Mouse (Mus musculus) layer of hippocampus, adult 2 months (tissue): ENCODE data around the gene Foxj3. TPM values are rescaled to one million over a fixed set of nuclear protein-coding genes. Genes with fewer than 3 reads are reported as not detected.

Source experiments
- DNase-seq, 2 experiments: peaks; one replicate each; pipeline ENCODE4 v3.0.0; 2022; ENCODE audit warnings: low spot score in 2 of 2
- H3K27ac ChIP-seq: fragments of 200-600 bp; 2 replicates; pipeline ENCODE4 v1.8.1; 2022
- H3K4me3 ChIP-seq: fragments of 200-600 bp; 2 replicates; pipeline ENCODE4 v1.8.1; 2022; ENCODE audit warnings: mild to moderate bottlenecking
- CTCF ChIP-seq: fragments of 200-600 bp; conservative IDR thresholded peaks from 2 replicates; pipeline ENCODE4 v1.8.1; 2022; ENCODE audit warnings: antibody characterized with exemption, mild to moderate bottlenecking, moderate library complexity
- total RNA-seq, 2 experiments: library from RNA; stranded (reverse); gene quantifications; 2 replicates each; pipeline ENCODE4 v1.2.3; 2021

Gene Foxj3
- total RNA-seq, 2 experiments from 2014 or later: 76.7 to 80.3 TPM

GRCm38 (mm10) chr4:119537436-119537835, 632 bp downstream of the Foxj3 start:
- Histone ChIP-seq H3K27ac (no peak overlapping the region), H3K4me3 (no peak overlapping the region)
- no peak for TF ChIP-seq CTCF
- DNase-seq: no peak

GRCm38 (mm10) chr4:119539031-119539824, 2.4 kb downstream of the Foxj3 start, which contains the start of gene Frg2f1:
Gene Frg2f1, minus strand, starts transcription at chr4:119539529.
- DNase-seq: peak; percentile 93 to 94
- Histone ChIP-seq H3K27ac (peak within 1 kb of the TSS; percentile 99), H3K4me3 (peak within 1 kb of the TSS; percentile 88)
- TF ChIP-seq CTCF: no peak

DNA sequence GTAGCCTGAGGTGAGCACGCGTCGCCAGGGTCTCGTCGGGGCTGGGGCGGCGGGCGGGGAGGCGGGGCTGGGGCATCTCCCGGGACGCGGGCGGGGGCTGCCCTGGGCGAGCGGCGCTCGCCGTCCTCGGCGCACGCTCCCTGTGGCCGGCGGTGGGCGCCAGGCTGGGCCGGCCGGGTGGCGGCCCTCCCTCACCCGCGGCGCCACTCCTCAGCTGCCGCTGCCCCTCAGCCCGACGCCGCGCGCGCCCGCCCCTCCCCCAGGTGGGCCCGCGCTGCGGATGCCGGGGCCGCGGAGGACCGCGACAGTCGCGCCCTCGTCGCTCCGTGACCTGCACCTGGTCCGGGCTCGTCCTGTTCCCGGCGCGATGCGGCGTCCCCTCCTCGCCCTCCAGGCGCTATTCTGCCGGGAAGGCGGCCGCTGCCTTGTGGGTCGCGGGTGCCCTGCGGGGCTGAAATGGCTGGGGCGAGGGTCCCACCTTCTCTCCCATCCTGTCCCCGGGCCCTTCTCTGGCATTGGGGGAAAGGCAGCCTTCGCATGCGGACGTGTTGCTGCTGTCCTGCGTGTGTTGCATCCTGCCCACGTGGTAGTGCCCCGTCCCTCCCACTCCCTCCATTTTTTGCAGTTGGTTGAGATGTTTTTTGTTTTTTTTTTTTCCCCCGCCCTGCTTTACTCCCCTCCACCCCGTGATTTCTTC, 3.2 kb downstream of the Foxj3 start:
- peak overlapping the region; percentile 99 for H3K27ac ChIP-seq
- peak overlapping the region; percentile 88 for H3K4me3 ChIP-seq
- peak; percentile 34 to 40 for DNase-seq
- TF ChIP-seq CTCF: no peak

DNA sequence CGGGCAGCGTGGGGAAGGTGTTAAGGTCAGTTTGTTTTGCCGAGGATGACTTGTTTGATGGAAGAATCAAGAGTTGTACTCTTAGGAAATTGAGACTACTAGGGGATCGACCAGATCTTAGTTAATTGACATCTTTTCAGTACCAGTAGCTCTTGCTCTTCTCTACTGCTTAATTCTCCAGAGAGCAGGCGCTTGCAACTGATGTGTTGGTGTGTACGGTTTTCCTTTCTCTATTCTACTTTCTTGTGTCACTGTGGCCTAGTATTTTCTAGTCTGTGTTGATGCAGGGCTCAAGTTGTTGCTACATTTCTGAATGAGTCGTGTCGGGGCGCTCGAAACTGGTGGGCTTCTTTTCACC, 3.7 kb downstream of the Foxj3 start:
- DNase-seq: no peak
- peak overlapping the region; percentile 88 for H3K4me3 ChIP-seq
- H3K27ac ChIP-seq: peak overlapping the region; percentile 99
- no peak for TF ChIP-seq CTCF

DNA sequence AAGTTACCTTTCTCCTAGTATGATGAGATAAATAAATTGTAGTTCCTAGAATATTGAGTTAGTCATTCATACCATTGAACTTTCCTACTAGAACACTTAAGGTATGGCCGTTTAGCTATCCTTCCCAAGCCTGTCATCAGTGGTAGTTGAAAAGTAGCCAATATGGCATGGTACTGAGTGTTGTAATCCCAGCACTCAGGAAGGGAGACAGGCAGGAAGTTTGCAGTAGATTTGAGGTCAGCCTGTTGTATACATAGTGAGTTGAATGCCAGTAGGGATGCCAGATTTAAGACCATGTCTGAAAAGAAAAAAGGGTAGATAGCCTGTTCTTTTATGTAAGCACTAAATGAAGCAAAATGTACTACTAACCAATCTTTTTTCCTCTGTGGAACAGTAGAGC, 14.1 kb downstream of the Foxj3 start:
- H3K4me3 ChIP-seq: no peak overlapping the region
- TF ChIP-seq CTCF: no peak
- DNase-seq: no peak
- H3K27ac ChIP-seq: no peak overlapping the region

- TF ChIP-seq CTCF: no peak
- H3K4me3 ChIP-seq: no peak overlapping the region
- H3K27ac ChIP-seq: no peak overlapping the region
- no peak for DNase-seq
Observed at GRCm38 (mm10) chr4:119555466-119555865, 18.7 kb downstream of the Foxj3 start.

- 0 out of 2 replicates have a peak overlapping the region, but pooled peaks have one; percentile 0 for H3K27ac ChIP-seq
- peak in 1 of 2 experiments; percentile 16 for DNase-seq
- H3K4me3 ChIP-seq: no peak overlapping the region
- TF ChIP-seq CTCF: no peak
Observed at GRCm38 (mm10) chr4:119563136-119563535, 26.3 kb downstream of the Foxj3 start.

- no peak overlapping the region for H3K4me3 ChIP-seq
- no peak for TF ChIP-seq CTCF
- DNase-seq: no peak
- H3K27ac ChIP-seq: no peak overlapping the region
Observed at GRCm38 (mm10) chr4:119566322-119566835, 29.6 kb downstream of the Foxj3 start.

DNA sequence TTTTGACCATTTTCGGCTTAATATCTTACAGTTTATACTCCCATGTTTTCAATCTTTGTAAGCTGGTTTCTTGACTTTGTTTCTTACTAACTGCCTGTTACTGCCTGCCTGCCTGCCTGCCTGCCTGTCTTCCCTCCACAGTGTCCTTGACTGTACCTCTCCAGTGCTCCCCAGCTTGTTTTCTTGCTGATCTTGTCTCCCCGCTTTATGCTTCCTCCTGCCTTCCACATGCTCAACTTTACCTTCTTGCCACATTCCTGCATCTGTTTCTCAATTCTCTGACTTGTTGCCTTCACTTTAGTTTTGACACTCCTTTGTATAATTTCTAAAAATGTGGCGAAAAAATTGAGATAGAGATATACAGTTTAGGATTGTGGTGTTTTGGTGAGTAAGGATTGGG, 35.9 kb downstream of the Foxj3 start:
- no peak for DNase-seq
- no peak for TF ChIP-seq CTCF
- Histone ChIP-seq H3K27ac (no peak overlapping the region), H3K4me3 (no peak overlapping the region)

DNA sequence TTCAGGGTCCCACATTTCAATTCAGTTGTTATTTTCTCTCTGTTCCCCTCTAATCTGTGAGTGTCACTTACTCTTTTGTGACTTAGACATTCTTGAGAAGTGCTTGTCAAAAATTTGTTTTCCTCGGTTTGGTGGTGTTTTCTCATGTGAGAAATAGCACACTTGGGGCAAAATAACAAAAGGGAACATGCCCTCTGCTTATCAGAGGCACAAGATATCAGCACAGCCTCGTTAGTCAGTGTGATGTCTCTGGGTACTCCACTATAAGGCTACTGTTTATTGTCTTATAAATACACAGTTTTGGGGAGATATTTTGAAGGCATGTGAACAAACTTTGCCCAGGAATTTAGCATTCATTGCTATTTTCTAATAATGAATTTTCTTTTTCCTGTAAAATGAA, 37.7 kb downstream of the Foxj3 start:
- no peak overlapping the region for H3K27ac ChIP-seq
- DNase-seq: no peak
- no peak for TF ChIP-seq CTCF
- no peak overlapping the region for H3K4me3 ChIP-seq

DNA sequence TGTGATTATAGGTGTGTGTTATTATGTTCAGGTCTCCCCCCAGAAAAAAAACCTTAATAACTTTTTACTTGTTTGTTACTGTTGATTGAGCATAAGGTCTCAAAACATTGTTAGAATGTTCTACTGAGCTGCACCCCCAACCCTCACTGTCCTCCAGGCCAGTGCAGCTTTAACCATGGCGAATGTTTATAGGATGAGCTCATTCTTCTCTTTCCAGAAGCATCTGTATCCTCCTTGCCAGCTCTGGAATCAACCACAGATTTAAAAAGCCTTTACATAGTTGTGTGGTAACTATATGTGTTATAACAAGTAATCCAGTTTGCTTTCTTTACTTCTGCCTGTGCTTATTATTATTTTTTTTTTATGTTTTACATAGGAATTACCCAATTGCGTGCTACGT, 38.7 kb downstream of the Foxj3 start:
- Histone ChIP-seq H3K4me3 (no peak overlapping the region), H3K27ac (no peak overlapping the region)
- DNase-seq: no peak
- TF ChIP-seq CTCF: no peak

GRCm38 (mm10) chr4:119588037-119588436, 51.2 kb downstream of the Foxj3 start:
- no peak for DNase-seq

GRCm38 (mm10) chr4:119589423-119589822, 52.6 kb downstream of the Foxj3 start:
- no peak for DNase-seq
- TF ChIP-seq CTCF: no peak
- no peak overlapping the region; the same call in 1 of the 2 replicates for H3K27ac ChIP-seq
- no peak overlapping the region for H3K4me3 ChIP-seq

More at GRCm38 (mm10) chr4:119588037-119588436, 51.2 kb downstream of the Foxj3 start:
- no peak overlapping the region for H3K4me3 ChIP-seq
- H3K27ac ChIP-seq: no peak overlapping the region
- TF ChIP-seq CTCF: peak; percentile 50
